Mouse (Mus musculus): Measurements from ENCODE around the gene Lhfpl5. TPM values are rescaled to one million over a fixed set of nuclear protein-coding genes. Genes with fewer than 3 reads are reported as not detected.

The Lhfpl5 gene
- polyA plus RNA-seq, 1 experiment from 2014 or later: 1.5 TPM

- Histone ChIP-seq H3K4me1 (replicated peaks; ENCODE audit: control insufficient read depth, insufficient read depth, low read length) (peaks cover 6% of the 10 kb centered on the region), H3K27ac (ENCODE audit: low read depth, low read length) (no peak overlapping the region), H3K9me3 (ENCODE audit: control insufficient read depth, low read length) (no peaks in the 10 kb centered on the region), H3K4me2 (ENCODE audit: low read depth, low read length, severe bottlenecking) (no peak overlapping the region), H3K4me3 (ENCODE audit: low read depth, low read length) (no peak overlapping the region), H3K36me3 (ENCODE audit: control insufficient read depth, insufficient read depth, low read length) (peaks cover 4% of the 10 kb centered on the region), H3K9ac (ENCODE audit: low read length) (no peak overlapping the region), H3K27me3 (ENCODE audit: control insufficient read depth, insufficient read depth, low read length) (no peaks in the 10 kb centered on the region)
- no peak for DNase-seq (ENCODE audit: low spot score)
- no peak for ATAC-seq (replicated peaks; ENCODE audit: low FRiP score)
- 87% methylated on average over 2 of the region's 2 CpGs for WGBS
Measured at GRCm38 (mm10) chr17:28624841-28625240, 49.4 kb downstream of the Lhfpl5 start.

- no peaks in the 10 kb centered on the region for H3K27me3 ChIP-seq (ENCODE audit: control insufficient read depth, insufficient read depth, low read length)
- no peak overlapping the region for H3K4me2 ChIP-seq (ENCODE audit: low read depth, low read length, severe bottlenecking)
- WGBS: 94% methylated on average over 15 of the region's 15 CpGs
- H3K4me3 ChIP-seq (ENCODE audit: low read depth, low read length): no peak overlapping the region
- no peak overlapping the region for H3K27ac ChIP-seq (ENCODE audit: low read depth, low read length)
- ATAC-seq (replicated peaks; ENCODE audit: low FRiP score): no peak
- peaks cover 6% of the 10 kb centered on the region for H3K4me1 ChIP-seq (replicated peaks; ENCODE audit: control insufficient read depth, insufficient read depth, low read length)
- no peaks in the 10 kb centered on the region for H3K36me3 ChIP-seq (ENCODE audit: control insufficient read depth, insufficient read depth, low read length)
- DNase-seq (ENCODE audit: low spot score): no peak
- H3K9me3 ChIP-seq (ENCODE audit: control insufficient read depth, low read length): no peaks in the 10 kb centered on the region
- H3K9ac ChIP-seq (ENCODE audit: low read length): no peak overlapping the region
Measured at GRCm38 (mm10) chr17:28625327-28625726, 49.9 kb downstream of the Lhfpl5 start.

- Histone ChIP-seq H3K27me3 (ENCODE audit: control insufficient read depth, insufficient read depth, low read length) (no peaks in the 10 kb centered on the region), H3K9me3 (ENCODE audit: control insufficient read depth, low read length) (no peaks in the 10 kb centered on the region), H3K4me3 (ENCODE audit: low read depth, low read length) (no peak overlapping the region), H3K36me3 (ENCODE audit: control insufficient read depth, insufficient read depth, low read length) (no peaks in the 10 kb centered on the region), H3K27ac (ENCODE audit: low read depth, low read length) (no peak overlapping the region), H3K4me1 (replicated peaks; ENCODE audit: control insufficient read depth, insufficient read depth, low read length) (0 out of 2 replicates have a peak, but pooled peaks cover 2% of the 10 kb centered on the region), H3K9ac (ENCODE audit: low read length) (no peak overlapping the region), H3K4me2 (ENCODE audit: low read depth, low read length, severe bottlenecking) (no peak overlapping the region)
- 76% methylated on average over 2 of the region's 2 CpGs for WGBS
- ATAC-seq (replicated peaks; ENCODE audit: low FRiP score) (no peak), DNase-seq (ENCODE audit: low spot score) (no peak)
Measured at GRCm38 (mm10) chr17:28626937-28627336, 51.5 kb downstream of the Lhfpl5 start.

GRCm38 (mm10) chr17:28628248-28629124, 53.0 kb downstream of the Lhfpl5 start:
- H3K4me1 ChIP-seq (replicated peaks; ENCODE audit: control insufficient read depth, insufficient read depth, low read length): no peaks in the 10 kb centered on the region
- no peak overlapping the region for H3K27ac ChIP-seq (ENCODE audit: low read depth, low read length)
- H3K36me3 ChIP-seq (ENCODE audit: control insufficient read depth, insufficient read depth, low read length): no peaks in the 10 kb centered on the region
- no peak overlapping the region for H3K9ac ChIP-seq (ENCODE audit: low read length)
- H3K4me2 ChIP-seq (ENCODE audit: low read depth, low read length, severe bottlenecking): no peak overlapping the region
- 72% methylated on average over 10 of the region's 10 CpGs for WGBS
- H3K27me3 ChIP-seq (ENCODE audit: control insufficient read depth, insufficient read depth, low read length): no peaks in the 10 kb centered on the region
- no peak for ATAC-seq (replicated peaks; ENCODE audit: low FRiP score)
- H3K4me3 ChIP-seq (ENCODE audit: low read depth, low read length): no peak overlapping the region
- no peaks in the 10 kb centered on the region for H3K9me3 ChIP-seq (ENCODE audit: control insufficient read depth, low read length)
- no peak for DNase-seq (ENCODE audit: low spot score)

GRCm38 (mm10) chr17:28629125-28629524, 53.7 kb downstream of the Lhfpl5 start:
- Histone ChIP-seq H3K4me1 (replicated peaks; ENCODE audit: control insufficient read depth, insufficient read depth, low read length) (no peaks in the 10 kb centered on the region), H3K9me3 (ENCODE audit: control insufficient read depth, low read length) (no peaks in the 10 kb centered on the region), H3K4me3 (ENCODE audit: low read depth, low read length) (no peak overlapping the region), H3K4me2 (ENCODE audit: low read depth, low read length, severe bottlenecking) (no peak overlapping the region), H3K9ac (ENCODE audit: low read length) (no peak overlapping the region), H3K27ac (ENCODE audit: low read depth, low read length) (no peak overlapping the region), H3K27me3 (ENCODE audit: control insufficient read depth, insufficient read depth, low read length) (no peaks in the 10 kb centered on the region), H3K36me3 (ENCODE audit: control insufficient read depth, insufficient read depth, low read length) (no peaks in the 10 kb centered on the region)
- DNase-seq (ENCODE audit: low spot score) (no peak), ATAC-seq (replicated peaks; ENCODE audit: low FRiP score) (no peak)
- 59% methylated on average over 3 of the region's 3 CpGs for WGBS

Small RNAs within 50 kb of the gene (microRNA-seq; reads per million reads assigned to microRNA genes)
- gene Gm25195 (ENCODE audit: insufficient number of aligned reads) (not detected), gene Mir6969 (ENCODE audit: insufficient number of aligned reads) (not detected)

Other genes with a start within 250 kb of the Lhfpl5 start
- 468 and 490 TPM in 2 replicates for gene Rpl10a, start 247.2 kb upstream of the Lhfpl5 start, polyA plus RNA-seq (2014; fragmentation: Nextera tagmentation; extraction: Ambion mirVana)
- 5.6 and 5.8 TPM in 2 replicates for gene Tead3, start 224.8 kb upstream of the Lhfpl5 start, polyA plus RNA-seq (2014; fragmentation: Nextera tagmentation; extraction: Ambion mirVana)
- gene Tulp1, start 210.4 kb upstream of the Lhfpl5 start, polyA plus RNA-seq (2014; fragmentation: Nextera tagmentation; extraction: Ambion mirVana): 2.6 and 4.2 TPM in 2 replicates
- gene Fkbp5, start 58.1 kb upstream of the Lhfpl5 start, polyA plus RNA-seq (2014; fragmentation: Nextera tagmentation; extraction: Ambion mirVana): 11.4 and 11.5 TPM in 2 replicates
- not detected in 2 replicates for gene Armc12, start 44.8 kb upstream of the Lhfpl5 start, polyA plus RNA-seq (2014; fragmentation: Nextera tagmentation; extraction: Ambion mirVana)
- gene Clpsl2, start 26.2 kb upstream of the Lhfpl5 start, polyA plus RNA-seq (2014; fragmentation: Nextera tagmentation; extraction: Ambion mirVana): not detected in 2 replicates
- not detected in 2 replicates for gene Clps, start 14.9 kb upstream of the Lhfpl5 start, polyA plus RNA-seq (2014; fragmentation: Nextera tagmentation; extraction: Ambion mirVana)
- gene Srpk1, start 47.1 kb downstream of the Lhfpl5 start, polyA plus RNA-seq (2014; fragmentation: Nextera tagmentation; extraction: Ambion mirVana): 135 and 141 TPM in 2 replicates
- 0.49 and 1.0 TPM in 2 replicates for gene Slc26a8, start 114.6 kb downstream of the Lhfpl5 start, polyA plus RNA-seq (2014; fragmentation: Nextera tagmentation; extraction: Ambion mirVana)
- gene Mapk14, start 115.7 kb downstream of the Lhfpl5 start, polyA plus RNA-seq (2014; fragmentation: Nextera tagmentation; extraction: Ambion mirVana): 51.7 and 52.3 TPM in 2 replicates
- gene AC170998.1, start 150.4 kb downstream of the Lhfpl5 start, polyA plus RNA-seq (2014; fragmentation: Nextera tagmentation; extraction: Ambion mirVana): 2.9 and 3.0 TPM in 2 replicates
- 2.3 and 2.7 TPM in 2 replicates for gene Mapk13, start 193.7 kb downstream of the Lhfpl5 start, polyA plus RNA-seq (2014; fragmentation: Nextera tagmentation; extraction: Ambion mirVana)
- 13.1 and 17.3 TPM in 2 replicates for gene Brpf3, start 225.4 kb downstream of the Lhfpl5 start, polyA plus RNA-seq (2014; fragmentation: Nextera tagmentation; extraction: Ambion mirVana)